Mouse (Mus musculus) monocyte, adult 5-6 weeks (primary cell): ENCODE measurements around the gene Pdzd2. TPM values are rescaled to one million over a fixed set of nuclear protein-coding genes. Genes with fewer than 3 reads are reported as not detected.

ENCODE experiments used
- ATAC-seq: fragments of 153-309, 156-312 bp; replicated peaks from 2 replicates; pipeline ENCODE4 v1.8.0; 2017; ENCODE audit warnings: mild to moderate bottlenecking; ENCODE audit not compliant: low TSS enrichment, insufficient number of reproducible peaks, severe bottlenecking, poor library complexity, low FRiP score
- total RNA-seq: library from RNA; stranded (forward); fragments of 200-1000, 200-491, 200-594 nt; gene quantifications from 3 replicates; pipeline ENCODE4 v1.2.3, GENCODE M21; 2017

The Pdzd2 gene
- total RNA-seq, 1 experiment from 2014 or later = 5.9 TPM

DNA sequence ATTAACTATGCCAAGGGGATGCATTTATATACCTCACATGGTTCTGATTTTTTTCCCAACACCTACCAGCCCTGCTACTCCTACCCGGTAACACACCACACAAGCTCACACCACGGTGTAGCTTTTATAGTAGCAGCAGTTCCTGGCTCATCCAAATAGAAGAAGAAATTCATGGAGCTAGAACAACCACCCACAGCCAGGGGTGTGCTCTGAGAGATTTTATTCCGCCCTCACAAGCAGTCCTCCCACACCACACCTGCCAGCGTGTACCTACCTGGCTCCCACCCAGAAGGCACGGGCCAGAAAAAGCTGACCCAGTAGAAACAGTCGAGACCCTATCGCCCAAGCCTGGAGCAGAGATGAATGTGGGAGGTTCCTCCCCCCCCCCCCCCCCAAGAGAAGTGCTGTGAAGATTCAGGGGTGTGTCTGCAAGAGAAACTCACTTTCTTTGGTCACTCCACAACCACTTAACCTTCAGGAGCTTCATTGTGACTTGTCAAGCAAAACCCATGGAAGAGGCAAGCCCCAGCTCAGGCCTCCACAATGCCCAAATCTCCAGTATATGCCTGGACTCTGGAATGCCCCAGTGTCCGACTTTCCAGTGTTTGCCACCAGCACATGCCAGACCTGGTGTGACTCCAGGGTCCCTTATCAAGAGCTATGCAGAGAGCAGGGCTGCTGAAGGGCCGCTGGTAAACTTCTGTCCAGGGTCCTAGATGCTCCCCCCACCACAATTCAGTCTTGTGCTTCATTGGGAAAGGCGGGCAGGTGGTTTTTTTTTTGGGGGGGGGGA, 1.2 kb downstream of the Pdzd2 start:
- ATAC-seq = no peak

DNA sequence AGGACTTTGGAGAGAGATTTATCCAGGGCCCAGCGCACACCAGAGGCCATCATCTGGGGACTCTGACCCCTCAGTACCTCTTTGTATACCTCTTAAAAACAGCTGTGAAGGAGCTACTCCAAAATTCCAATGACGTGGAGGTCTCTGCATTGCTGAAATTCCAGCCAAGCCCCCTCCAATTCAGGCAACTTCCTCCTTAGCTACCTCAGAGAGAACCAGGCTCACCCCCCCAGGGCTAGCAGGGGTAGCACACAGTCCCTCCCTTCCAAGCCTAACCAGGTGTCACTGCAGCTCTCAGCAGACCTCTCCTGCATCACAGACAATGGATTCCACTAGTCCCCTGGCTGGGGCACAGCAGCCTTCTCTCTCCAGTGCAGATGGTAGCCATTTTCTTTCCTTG, 4.5 kb downstream of the Pdzd2 start:
- ATAC-seq = no peak

DNA sequence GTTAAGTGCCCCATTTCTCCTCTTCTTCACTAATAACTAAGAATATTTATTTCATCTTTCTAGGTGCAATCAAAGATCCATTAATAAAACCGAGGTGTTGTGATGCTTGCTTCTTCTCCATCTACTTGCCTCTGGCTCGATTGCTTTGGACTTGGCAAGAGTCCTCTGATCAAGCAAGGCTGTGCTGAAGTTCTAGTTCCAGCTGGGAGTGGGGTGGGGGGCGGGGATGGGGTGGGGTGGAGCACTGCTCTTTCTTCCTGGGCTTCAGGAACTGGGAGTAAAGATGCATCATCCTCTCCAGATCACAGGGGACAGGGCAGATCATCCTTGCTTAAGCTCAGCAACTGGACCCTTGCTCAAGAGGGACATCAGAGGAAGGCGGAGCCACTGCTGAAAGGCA, 5.5 kb downstream of the Pdzd2 start:
- no peak for ATAC-seq

- no peak for ATAC-seq
Measured at GRCm38 (mm10) chr15:12732613-12733012, 7.1 kb downstream of the Pdzd2 start.

DNA sequence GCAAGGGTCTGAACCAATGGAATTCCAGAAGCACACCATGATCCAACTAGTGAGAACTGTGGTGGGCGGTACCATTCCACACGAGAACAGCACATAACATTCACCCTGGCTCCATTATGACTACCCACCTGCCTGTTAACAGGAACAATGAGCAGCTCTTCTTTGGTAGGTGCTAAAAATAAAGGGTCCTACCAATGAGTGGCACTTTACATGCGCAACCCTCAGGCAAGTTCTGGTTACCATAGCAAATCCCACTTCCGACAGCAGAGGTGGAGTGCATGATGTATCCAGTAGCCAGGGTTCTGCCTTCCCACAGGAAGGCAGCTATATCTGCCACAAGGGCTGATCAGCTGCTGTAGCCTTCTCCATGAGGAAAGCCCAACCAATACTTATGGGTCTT, 11.3 kb downstream of the Pdzd2 start:
- no peak for ATAC-seq

- ATAC-seq = no peak
Measured at GRCm38 (mm10) chr15:12725256-12725655, 14.5 kb downstream of the Pdzd2 start.

DNA sequence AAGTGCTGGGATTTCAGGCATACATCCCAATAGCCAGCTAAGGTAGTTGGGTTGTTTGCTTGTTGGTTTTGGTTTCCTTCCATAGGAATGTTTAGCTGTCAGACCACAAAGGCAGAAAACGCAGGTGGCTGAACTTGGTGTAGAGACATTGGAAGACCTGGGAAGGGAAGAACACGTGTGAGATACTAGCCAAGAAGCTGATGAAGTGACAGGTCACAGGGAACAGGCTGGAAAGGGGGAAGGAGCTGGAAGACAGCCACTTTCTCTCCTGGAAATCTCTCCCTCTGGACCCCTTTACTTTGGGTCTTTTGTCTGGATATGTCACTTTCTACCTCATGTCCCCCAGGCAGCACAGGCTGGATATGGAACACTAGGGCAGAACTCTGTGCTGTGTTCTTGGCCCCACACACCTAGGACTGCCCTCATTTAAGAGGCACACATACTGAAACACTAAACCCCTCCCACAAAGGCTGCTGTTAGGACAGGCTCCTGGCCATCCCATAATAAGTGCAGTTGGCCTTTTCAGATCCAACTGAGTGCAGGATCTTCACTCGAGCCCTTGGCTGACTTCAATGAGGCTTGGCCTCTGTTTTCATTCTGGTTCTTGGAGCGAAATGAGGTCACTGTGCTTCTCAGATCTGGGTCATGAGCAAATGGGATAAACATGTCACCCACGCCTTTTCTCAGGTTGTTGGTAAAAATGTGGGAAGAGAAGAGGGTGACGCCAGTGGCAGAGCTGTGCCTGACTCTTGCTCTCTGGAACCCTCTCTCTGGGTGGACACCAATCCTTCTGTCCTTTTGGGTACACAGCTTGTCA, 17.8 kb downstream of the Pdzd2 start:
- ATAC-seq = no peak

DNA sequence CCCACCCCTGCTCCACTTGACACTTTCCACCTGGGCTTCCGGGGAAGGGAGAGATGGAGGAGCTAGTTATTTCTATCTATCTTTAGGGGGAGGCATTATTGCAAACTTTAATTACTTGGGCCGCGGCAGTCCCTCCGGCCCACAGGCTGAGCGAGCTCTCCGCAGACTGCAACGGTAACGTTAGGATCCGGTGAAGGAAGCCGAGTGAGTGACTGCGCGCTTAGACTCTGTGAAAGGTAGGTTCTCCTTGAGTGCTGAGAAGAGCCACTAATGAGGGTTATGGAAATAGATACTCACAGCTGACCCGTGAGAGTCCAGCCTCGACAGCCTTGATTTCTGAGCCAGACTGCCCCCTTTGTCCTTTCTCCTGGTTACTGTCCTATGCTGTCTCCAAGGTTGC, 20.9 kb downstream of the Pdzd2 start:
- no peak for ATAC-seq

GRCm38 (mm10) chr15:12717410-12717809, 22.3 kb downstream of the Pdzd2 start:
- ATAC-seq = no peak

DNA sequence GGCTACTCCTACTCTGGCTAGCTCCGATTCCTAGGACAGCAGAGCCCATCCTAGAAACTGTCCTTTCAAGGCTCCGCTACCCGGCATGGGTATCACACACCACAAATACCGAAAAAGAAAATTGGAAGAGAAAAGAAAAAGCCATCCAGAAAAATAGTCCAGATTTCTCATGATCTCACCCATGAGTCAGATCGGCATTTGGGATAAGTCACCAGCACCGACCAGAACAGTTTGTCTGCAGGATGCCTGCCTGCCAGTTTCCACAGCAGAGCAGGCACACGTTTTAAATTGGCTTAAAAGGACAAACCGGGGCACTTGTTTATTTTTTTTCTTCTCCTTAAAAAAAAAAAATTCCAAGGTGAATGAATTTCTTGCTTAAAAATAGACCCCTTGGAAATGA, 22.8 kb downstream of the Pdzd2 start:
- ATAC-seq = no peak

- no peak for ATAC-seq
Measured at GRCm38 (mm10) chr15:12714322-12714721, 25.4 kb downstream of the Pdzd2 start.

- no peak for ATAC-seq
Measured at GRCm38 (mm10) chr15:12713216-12713615, 26.5 kb downstream of the Pdzd2 start.

GRCm38 (mm10) chr15:12710036-12710435, 29.7 kb downstream of the Pdzd2 start:
- ATAC-seq = no peak

DNA sequence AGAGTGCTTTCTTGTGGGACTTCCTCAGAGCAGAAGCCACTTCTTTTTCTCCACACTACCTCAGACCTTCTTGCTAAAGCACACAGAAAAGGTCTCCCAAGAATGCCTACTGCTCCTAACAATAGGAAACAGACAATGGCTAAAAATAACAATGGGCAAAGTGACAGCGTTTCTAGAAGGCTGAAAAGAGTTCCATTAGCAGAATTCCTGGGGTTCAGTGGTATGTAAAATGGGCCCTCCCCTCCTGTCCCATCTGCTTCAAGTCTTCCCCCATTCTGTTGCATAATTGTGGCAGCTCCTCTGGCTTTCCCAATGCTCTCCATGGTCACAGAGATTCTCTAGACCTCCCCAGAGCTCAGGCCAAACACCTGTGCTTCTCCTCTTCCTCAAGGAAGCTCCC, 31.4 kb downstream of the Pdzd2 start:
- no peak for ATAC-seq

DNA sequence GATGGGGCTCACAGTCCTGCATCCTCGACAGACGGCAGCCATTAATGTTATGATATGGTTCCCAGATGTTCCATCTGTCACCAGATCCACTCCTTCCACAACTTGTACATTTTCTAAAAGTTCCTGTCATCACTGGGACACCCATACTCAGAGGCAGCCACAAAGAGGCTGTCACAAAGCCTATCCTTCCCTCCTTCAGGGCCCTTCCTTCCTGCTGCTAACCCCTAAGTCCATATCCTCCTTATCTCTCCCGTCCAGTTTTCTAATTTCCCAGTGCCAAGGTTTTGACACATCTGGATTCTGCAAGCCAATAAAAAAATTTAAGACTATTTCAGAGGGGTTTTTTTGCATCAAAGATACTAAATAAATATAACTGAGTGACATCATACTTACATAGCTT, 32.8 kb downstream of the Pdzd2 start:
- ATAC-seq = no peak

GRCm38 (mm10) chr15:12700367-12700766, 39.4 kb downstream of the Pdzd2 start:
- no peak for ATAC-seq

DNA sequence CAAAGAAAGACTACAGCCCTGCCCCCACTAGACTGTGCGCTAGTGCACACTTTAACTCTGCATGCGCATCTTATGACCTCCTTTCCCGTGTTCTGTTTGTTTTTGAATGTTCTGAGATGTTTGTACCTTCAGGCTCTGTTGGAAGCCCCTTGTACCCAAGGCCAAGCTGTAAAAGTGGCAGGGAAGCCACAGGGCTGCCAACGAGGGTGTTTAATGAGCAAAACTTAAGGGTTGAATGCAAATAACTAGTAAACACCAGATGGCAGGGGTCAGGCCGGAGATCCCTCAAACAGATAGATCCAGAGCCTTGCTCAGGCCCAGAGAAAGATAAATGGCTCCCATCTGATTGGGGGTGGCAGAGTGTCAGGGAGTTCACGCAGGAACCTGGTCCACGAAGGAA, 42.0 kb downstream of the Pdzd2 start:
- no peak for ATAC-seq

DNA sequence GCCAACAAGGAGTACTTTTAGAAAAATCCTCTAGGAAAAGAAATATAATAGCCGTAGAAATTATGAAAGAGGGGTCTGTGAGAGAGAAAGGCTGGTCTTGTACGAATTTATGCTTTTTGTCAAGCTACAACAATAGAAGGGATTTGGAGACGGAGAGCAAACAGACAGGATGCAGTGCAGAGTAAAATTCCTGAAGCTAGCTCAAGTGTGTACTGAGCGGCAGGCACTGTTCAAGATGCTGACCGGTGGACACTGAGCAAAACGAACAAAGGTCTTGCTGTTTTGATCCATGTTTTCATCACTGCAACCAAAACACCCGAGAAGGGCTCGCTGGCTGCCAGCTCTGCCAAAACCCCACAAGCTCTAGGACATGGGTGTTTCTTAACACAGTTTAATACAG, 42.8 kb downstream of the Pdzd2 start:
- no peak for ATAC-seq

- no peak for ATAC-seq
Measured at GRCm38 (mm10) chr15:12689716-12690381, 49.9 kb downstream of the Pdzd2 start.

GRCm38 (mm10) chr15:12682549-12682948, 57.2 kb downstream of the Pdzd2 start:
- ATAC-seq = no peak
